Mouse (Mus musculus) forebrain, postnatal 0 days (tissue): ENCODE results near the gene Cs. TPM values are rescaled to one million over a fixed set of nuclear protein-coding genes. Genes with fewer than 3 reads are reported as not detected.

Experiments
- ATAC-seq: fragments of 200-750 bp; cut with Nextera tagmentation; 2 replicates; pipeline ENCODE4 v1.8.0; 2017; ENCODE audit warnings: mild to moderate bottlenecking, moderate library complexity
- DNase-seq: peaks from one replicate; pipeline ENCODE4 v3.0.0-alpha.2; 2015
- H3K27ac ChIP-seq: fragments of 300-500 bp; sonication (generic); 2 replicates; pipeline ENCODE4 v1.5.1; 2014; ENCODE audit warnings: low read depth, mild to moderate bottlenecking, antibody characterized with exemption, low read length, moderate library complexity, mixed read lengths
- H3K27me3 ChIP-seq: fragments of 300-500 bp; sonication (generic); 2 replicates; pipeline ENCODE4 v1.6.1; 2014; ENCODE audit warnings: mild to moderate bottlenecking, low read length, mixed read lengths; ENCODE audit not compliant: insufficient read depth
- H3K36me3 ChIP-seq: fragments of 300-500 bp; sonication (generic); 2 replicates; pipeline ENCODE4 v1.6.1; 2014; ENCODE audit warnings: mild to moderate bottlenecking, moderate library complexity; ENCODE audit not compliant: insufficient read depth
- H3K4me1 ChIP-seq: fragments of 300-500 bp; sonication (generic); 2 replicates; pipeline ENCODE4 v1.6.1; 2014; ENCODE audit warnings: antibody characterized with exemption; ENCODE audit not compliant: insufficient read depth
- H3K4me2 ChIP-seq: fragments of 300-500 bp; sonication (generic); 2 replicates; pipeline ENCODE4 v1.6.1; 2014; ENCODE audit warnings: low read depth, mild to moderate bottlenecking, moderate library complexity
- H3K4me3 ChIP-seq: fragments of 300-500 bp; sonication (generic); 2 replicates; pipeline ENCODE4 v1.5.1; 2014; ENCODE audit warnings: low read depth, low read length, mixed read lengths
- H3K9ac ChIP-seq: fragments of 300-500 bp; sonication (generic); 2 replicates; pipeline ENCODE4 v1.6.1; 2014; ENCODE audit warnings: mild to moderate bottlenecking
- H3K9me3 ChIP-seq: fragments of 300-500 bp; sonication (generic); 2 replicates; pipeline ENCODE4 v1.6.1; 2016; ENCODE audit warnings: low read length
- CTCF ChIP-seq: sonication (generic); IDR thresholded peaks from 2 replicates; pipeline ENCODE4 v1.5.1; 2016; ENCODE audit warnings: antibody characterized with exemption, control low read depth, low read depth
- WGBS: fragments of 180-500 bp; shearing (Covaris S2); extraction: QIAGEN DNeasy Blood & Tissue Kit; methylation state at CpG from one replicate; pipeline ENCODE4 v1.1.7; 2014; 5-methylcytosine and 5-hydroxymethylcytosine counted together
- polyA plus RNA-seq: library from polyadenylated mRNA; unstranded; fragments of >200 nt; fragmentation: Nextera tagmentation; extraction: Ambion mirVana; gene quantifications from 2 replicates; pipeline ENCODE4 v1.2.1, GENCODE M21; 2015
- total RNA-seq: library from RNA; depleted of rRNA; stranded (reverse); fragments of >200 nt; gene quantifications from 2 replicates; pipeline ENCODE4 v1.2.3, GENCODE M21; 2014

Gene Cs
- total and polyA plus RNA-seq, 2 experiments from 2014 or later: 250 to 255 TPM

DNA sequence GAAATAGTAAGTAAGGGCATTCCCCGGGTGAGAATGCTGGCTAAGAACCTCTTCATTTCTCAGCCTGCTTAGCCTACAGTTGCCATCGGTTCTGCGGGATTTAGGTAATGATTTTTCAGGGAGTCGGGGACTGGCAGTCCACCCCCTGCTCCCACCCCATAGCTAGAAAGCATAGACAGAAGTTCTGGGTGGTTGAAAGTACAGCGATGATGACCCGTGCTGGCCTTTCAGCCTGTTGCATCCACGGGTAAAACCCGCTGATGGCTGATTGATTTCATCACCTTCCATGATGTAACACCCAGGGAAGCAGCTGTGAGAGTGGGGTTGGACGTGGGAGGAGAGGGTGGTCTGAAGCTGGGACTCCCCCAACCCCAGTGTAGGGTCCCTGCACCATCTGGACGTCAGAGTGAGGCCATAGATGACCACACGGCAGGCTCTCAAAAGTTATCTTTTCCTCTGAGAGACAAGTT, 38.8 kb upstream of the Cs start, which contains the start of gene Il23a:
Il23a (minus strand) TSS at position 51 of the 470 bp plus-strand sequence.
- no peak for TF ChIP-seq CTCF
- DNase-seq: no peak
- Histone ChIP-seq H3K27ac (no peak within 1 kb of the TSS), H3K36me3 (no peaks in the 10 kb centered on the region), H3K27me3 (no peaks in the 10 kb centered on the region), H3K4me1 (peaks cover 7% of the 10 kb centered on the region), H3K9ac (no peak within 1 kb of the TSS), H3K4me2 (no peak within 1 kb of the TSS), H3K9me3 (no peaks in the 10 kb centered on the region), H3K4me3 (no peak within 1 kb of the TSS)
- WGBS: 77% methylated on average over 11 of the region's 11 CpGs
- no peak for ATAC-seq

DNA sequence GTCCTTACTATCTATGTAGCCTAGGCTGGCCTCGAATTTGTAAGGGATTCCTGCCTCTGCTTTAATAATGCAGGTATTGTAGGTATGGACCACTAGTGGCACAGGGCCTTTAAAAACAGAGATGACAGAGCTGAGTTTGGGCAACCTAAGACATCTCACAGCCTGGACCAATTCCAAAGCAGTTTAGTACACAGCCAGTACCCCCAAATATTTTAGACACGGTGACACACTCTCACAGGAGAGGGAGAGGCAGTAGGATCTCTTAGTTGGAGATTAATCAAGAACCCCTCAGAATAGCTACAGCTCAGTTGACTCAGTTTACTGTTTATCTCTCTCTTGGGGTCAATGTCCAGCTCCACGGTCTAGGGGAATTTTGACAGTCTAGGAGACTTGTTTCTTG, 35.2 kb upstream of the Cs start:
- no peak for ATAC-seq
- H3K36me3 ChIP-seq: no peaks in the 10 kb centered on the region
- no peaks in the 10 kb centered on the region for H3K27me3 ChIP-seq
- H3K27ac ChIP-seq: peak overlapping the region; percentile 96
- peak; percentile 11 for DNase-seq
- H3K9ac ChIP-seq: peak overlapping the region; percentile 76
- no peaks in the 10 kb centered on the region for H3K9me3 ChIP-seq
- H3K4me1 ChIP-seq: peaks cover 14% of the 10 kb centered on the region
- peak overlapping the region; percentile 46 for H3K4me3 ChIP-seq
- no peak for TF ChIP-seq CTCF
- peak overlapping the region; percentile 63 for H3K4me2 ChIP-seq
- 40% methylated on average over 3 of the region's 3 CpGs for WGBS

DNA sequence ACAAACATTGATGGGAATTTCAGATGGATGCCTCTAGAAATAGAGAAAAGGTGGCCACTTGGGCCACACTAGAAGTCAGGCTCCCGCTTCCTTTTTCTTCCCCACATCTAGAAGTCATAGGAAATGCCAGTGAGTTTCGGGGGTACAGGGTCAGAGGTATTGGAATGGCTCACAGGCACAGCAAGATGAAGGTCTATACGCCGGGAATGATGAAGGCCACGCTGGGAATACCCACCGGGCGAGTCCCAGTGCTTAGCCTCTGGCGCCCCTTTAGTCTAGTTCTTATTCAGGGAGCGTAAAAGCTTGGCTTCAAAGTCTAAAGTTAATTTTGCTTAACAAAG, 34.8 kb upstream of the Cs start:
- under 1% methylated on average over 9 of the region's 9 CpGs for WGBS
- Histone ChIP-seq H3K4me3 (peak overlapping the region; percentile 46), H3K9ac (peak overlapping the region; percentile 76), H3K4me1 (peaks cover 14% of the 10 kb centered on the region), H3K27ac (peak overlapping the region; percentile 96), H3K9me3 (no peaks in the 10 kb centered on the region), H3K27me3 (no peaks in the 10 kb centered on the region), H3K36me3 (no peaks in the 10 kb centered on the region), H3K4me2 (peak overlapping the region; percentile 63)
- DNase-seq (no peak), ATAC-seq (peak; percentile 42)
- no peak for TF ChIP-seq CTCF

DNA sequence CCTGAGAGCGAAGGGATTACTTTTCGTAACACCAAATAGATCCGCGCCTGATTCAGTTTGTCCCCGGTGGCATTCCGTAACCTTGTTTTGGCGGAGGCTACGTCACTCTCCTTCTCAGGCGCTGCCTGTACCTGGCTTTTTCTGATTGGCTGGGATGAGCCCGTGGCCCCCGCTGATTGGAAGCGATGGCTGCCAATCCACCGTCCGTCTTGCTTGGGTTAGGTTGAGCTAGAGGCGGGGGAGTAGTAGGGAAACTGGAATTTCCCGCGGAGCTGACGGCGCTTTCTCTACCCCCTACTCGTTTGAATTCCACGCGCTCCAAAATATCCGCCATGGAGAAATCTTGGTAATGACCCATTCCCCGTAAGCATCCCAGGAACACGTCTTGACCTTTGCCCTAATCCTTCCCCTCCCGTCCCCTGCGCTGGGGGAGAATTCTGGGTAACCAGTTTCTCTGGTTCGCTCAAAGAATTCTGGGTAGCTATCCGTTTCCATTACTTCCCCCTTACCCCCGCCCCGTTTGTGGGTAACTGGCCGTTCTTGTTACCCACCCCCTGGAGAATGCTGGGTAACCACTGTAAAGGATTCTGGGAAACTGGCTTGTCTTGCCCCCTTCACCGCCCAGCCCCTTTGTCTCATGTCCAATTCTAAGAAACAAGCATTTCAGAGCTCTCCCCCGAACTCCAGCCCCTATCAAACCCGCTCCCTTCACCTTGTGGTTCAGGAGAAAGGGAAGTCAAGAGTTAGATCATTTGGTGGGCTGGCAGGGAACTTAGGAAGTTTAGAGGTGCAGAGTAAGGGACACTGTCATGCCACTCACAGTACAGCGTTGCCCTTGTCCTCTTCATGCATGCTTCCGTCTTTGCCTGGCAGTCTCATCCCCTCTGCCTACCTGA, 34.2 kb upstream of the Cs start, which contains the start of gene Pan2:
Pan2 (plus strand) TSS at position 210 of the 896 bp plus-strand sequence.
- Histone ChIP-seq H3K27me3 (no peaks in the 10 kb centered on the region), H3K9ac (peak within 1 kb of the TSS; percentile 76), H3K9me3 (no peaks in the 10 kb centered on the region), H3K4me1 (peaks cover 14% of the 10 kb centered on the region), H3K4me3 (peak within 1 kb of the TSS; percentile 46), H3K4me2 (peak within 1 kb of the TSS; percentile 63), H3K27ac (peak within 1 kb of the TSS; percentile 96), H3K36me3 (peaks cover 4% of the 10 kb centered on the region; the same call in 1 of the 2 replicates)
- 1% methylated on average over 37 of the region's 37 CpGs for WGBS
- peak; percentile 99 for ATAC-seq
- peak; percentile 100 for DNase-seq
- no peak for TF ChIP-seq CTCF

DNA sequence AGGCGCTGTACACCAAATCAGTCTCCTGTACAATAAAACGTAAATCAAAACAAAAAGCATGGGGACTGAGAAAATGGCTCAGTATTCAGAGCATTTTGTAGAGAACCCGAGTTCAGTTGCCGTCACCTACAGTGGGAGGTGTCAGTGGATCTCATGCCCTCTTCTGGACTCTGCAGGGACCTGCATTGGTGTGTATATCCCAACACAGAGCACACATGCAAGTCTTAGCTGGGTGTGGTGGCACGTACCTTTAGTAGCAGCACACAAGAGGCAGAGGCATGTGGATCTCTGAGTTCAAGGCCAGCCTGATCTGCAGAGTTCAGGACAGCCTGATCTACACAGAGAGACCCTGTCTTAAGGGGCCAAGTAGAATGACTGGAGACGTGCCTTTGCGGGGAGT, 27.9 kb upstream of the Cs start:
- 89% methylated on average over 7 of the region's 7 CpGs for WGBS
- Histone ChIP-seq H3K9me3 (no peaks in the 10 kb centered on the region), H3K36me3 (peaks cover 40% of the 10 kb centered on the region), H3K27me3 (no peaks in the 10 kb centered on the region), H3K4me1 (no peaks in the 10 kb centered on the region), H3K4me3 (no peak overlapping the region), H3K27ac (no peak overlapping the region), H3K9ac (no peak overlapping the region), H3K4me2 (no peak overlapping the region)
- ATAC-seq: no peak
- no peak for TF ChIP-seq CTCF
- no peak for DNase-seq

DNA sequence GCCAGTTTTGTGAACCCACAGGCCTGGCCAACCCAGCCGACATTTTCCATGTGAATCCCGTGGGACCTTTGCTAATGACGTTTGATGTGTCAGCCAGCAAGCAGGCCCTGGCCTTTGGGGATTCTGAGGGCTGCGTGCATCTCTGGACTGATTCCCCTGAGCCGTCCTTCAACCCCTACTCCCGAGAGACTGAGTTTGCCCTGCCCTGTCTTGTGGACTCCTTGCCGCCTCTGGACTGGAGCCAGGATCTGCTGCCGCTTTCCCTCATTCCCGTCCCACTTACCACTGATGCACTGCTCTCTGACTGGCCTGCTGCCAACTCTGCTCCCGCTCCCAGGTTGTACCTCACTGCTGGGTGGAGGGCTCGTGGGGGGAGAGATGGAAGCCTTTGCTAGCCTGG, 27.4 kb upstream of the Cs start:
- DNase-seq: no peak
- Histone ChIP-seq H3K36me3 (peaks cover 45% of the 10 kb centered on the region), H3K27me3 (no peaks in the 10 kb centered on the region), H3K9ac (no peak overlapping the region), H3K4me1 (no peaks in the 10 kb centered on the region), H3K27ac (no peak overlapping the region), H3K4me2 (no peak overlapping the region), H3K9me3 (no peaks in the 10 kb centered on the region), H3K4me3 (no peak overlapping the region)
- TF ChIP-seq CTCF: no peak
- ATAC-seq: no peak
- 35% methylated on average over 11 of the region's 11 CpGs for WGBS

DNA sequence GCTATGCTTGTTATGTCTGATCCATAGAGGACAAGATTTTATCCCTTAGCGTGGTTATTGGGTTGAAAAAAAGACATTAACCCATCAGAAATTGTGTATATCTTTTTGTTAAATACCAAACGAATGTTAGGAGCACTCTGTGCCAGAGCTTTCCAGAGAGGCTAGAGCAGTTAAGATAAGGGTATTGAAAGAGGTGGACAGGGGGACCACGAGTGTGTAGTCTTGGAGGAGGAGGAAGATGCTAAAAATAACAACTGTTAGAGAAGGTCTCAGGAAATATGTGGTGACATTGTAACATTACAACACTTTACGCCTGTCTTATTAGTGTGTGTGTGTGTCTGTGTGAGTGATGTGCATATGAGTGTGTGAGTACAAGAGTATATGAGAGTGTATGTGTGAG, 26.6 kb upstream of the Cs start:
- Histone ChIP-seq H3K36me3 (peaks cover 52% of the 10 kb centered on the region), H3K9me3 (no peaks in the 10 kb centered on the region), H3K9ac (no peak overlapping the region), H3K4me1 (no peaks in the 10 kb centered on the region), H3K4me3 (no peak overlapping the region), H3K27ac (no peak overlapping the region), H3K4me2 (no peak overlapping the region), H3K27me3 (no peaks in the 10 kb centered on the region)
- ATAC-seq (no peak), DNase-seq (no peak)
- no peak for TF ChIP-seq CTCF
- WGBS: 88% methylated on average over 4 of the region's 4 CpGs
